Mouse (Mus musculus): Measurements from ENCODE around the gene Psenen. TPM values are rescaled to one million over a fixed set of nuclear protein-coding genes. Genes with fewer than 3 reads are reported as not detected.

Gene Psenen
- polyA plus RNA-seq, 1 experiment from 2014 or later = 104 TPM

- Histone ChIP-seq H3K27me3 (ENCODE audit: insufficient read depth, low read length) (no peaks in the 10 kb centered on the region), H3K9ac (peak overlapping the region; percentile 65), H3K36me3 (ENCODE audit: insufficient read depth) (peaks cover 32% of the 10 kb centered on the region), H3K27ac (ENCODE audit: low read depth) (peak overlapping the region; percentile 67; the same call in 1 of the 2 replicates), H3K4me3 (ENCODE audit: low read depth, low read length) (peak overlapping the region; percentile 79), H3K9me3 (ENCODE audit: low read depth, low read length) (no peaks in the 10 kb centered on the region), H3K4me1 (ENCODE audit: insufficient read depth) (0 out of 2 replicates have a peak, but pooled peaks cover 5% of the 10 kb centered on the region), H3K4me2 (peak overlapping the region; percentile 79)
- 2% methylated on average over 27 of the region's 27 CpGs for WGBS
- TF ChIP-seq CTCF (IDR thresholded peaks at IDR 0.05; ENCODE audit: low read depth) = no peak
- 0 out of 2 replicates have a peak, but pooled peaks have one; percentile 13 for ATAC-seq (ENCODE audit: insufficient read depth)
- DNase-seq = no peak
Measured at GRCm38 (mm10) chr7:30562526-30563116, 806 bp downstream of the Psenen start.

DNA sequence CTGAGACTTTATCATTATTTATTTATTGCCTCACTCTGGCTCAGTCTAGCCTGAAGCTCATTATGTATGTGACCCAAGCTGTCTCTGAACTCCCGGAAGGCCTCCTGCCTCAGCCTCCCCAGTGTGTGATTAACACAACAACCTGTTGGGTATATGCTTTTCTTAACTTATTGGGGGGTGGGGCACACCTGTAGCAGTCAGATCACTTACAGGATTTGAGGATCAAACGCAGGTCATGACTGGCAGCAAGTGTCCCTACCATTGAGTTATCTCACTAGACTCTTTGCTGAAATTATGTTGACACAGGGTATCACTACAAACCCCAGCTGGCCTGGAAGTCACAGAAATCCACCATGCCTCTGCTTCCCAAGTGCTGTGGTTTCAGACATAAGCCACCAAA lies 3.1 kb downstream of the Psenen start:
- H3K36me3 ChIP-seq (ENCODE audit: insufficient read depth) = peaks cover 30% of the 10 kb centered on the region
- H3K9ac ChIP-seq = no peak overlapping the region
- H3K27ac ChIP-seq (ENCODE audit: low read depth) = peak overlapping the region; percentile 60; the same call in 1 of the 2 replicates
- no peak for TF ChIP-seq CTCF (IDR thresholded peaks at IDR 0.05; ENCODE audit: low read depth)
- no peaks in the 10 kb centered on the region for H3K9me3 ChIP-seq (ENCODE audit: low read depth, low read length)
- DNase-seq (no peak), ATAC-seq (ENCODE audit: insufficient read depth) (no peak)
- 50% methylated on average over 2 of the region's 2 CpGs for WGBS
- H3K4me3 ChIP-seq (ENCODE audit: low read depth, low read length) = peak overlapping the region; percentile 64; the same call in 1 of the 2 replicates
- no peaks in the 10 kb centered on the region for H3K27me3 ChIP-seq (ENCODE audit: insufficient read depth, low read length)
- H3K4me2 ChIP-seq = peak overlapping the region; percentile 95
- H3K4me1 ChIP-seq (ENCODE audit: insufficient read depth) = 0 out of 2 replicates have a peak, but pooled peaks cover 5% of the 10 kb centered on the region

GRCm38 (mm10) chr7:30559443-30559954 lies 3.9 kb downstream of the Psenen start, which contains the start of gene Lin37:
TSS of gene Lin37 (minus strand) at chr7:30559838.
- H3K27me3 ChIP-seq (ENCODE audit: insufficient read depth, low read length) = no peaks in the 10 kb centered on the region
- under 1% methylated on average over 20 of the region's 20 CpGs for WGBS
- H3K9ac ChIP-seq = peak within 1 kb of the TSS; percentile 75
- H3K4me2 ChIP-seq = peak within 1 kb of the TSS; percentile 95
- no peak for TF ChIP-seq CTCF (IDR thresholded peaks at IDR 0.05; ENCODE audit: low read depth)
- ATAC-seq (ENCODE audit: insufficient read depth) (peak; percentile 80), DNase-seq (peak; percentile 98)
- 0 out of 2 replicates have a peak, but pooled peaks cover 5% of the 10 kb centered on the region for H3K4me1 ChIP-seq (ENCODE audit: insufficient read depth)
- peak within 1 kb of the TSS; percentile 60; the same call in 1 of the 2 replicates for H3K27ac ChIP-seq (ENCODE audit: low read depth)
- H3K4me3 ChIP-seq (ENCODE audit: low read depth, low read length) = peak within 1 kb of the TSS; percentile 64
- no peaks in the 10 kb centered on the region for H3K9me3 ChIP-seq (ENCODE audit: low read depth, low read length)
- H3K36me3 ChIP-seq (ENCODE audit: insufficient read depth) = peaks cover 30% of the 10 kb centered on the region

- DNase-seq (no peak), ATAC-seq (ENCODE audit: insufficient read depth) (no peak)
- Histone ChIP-seq H3K4me1 (ENCODE audit: insufficient read depth) (peaks cover 5% of the 10 kb centered on the region; the same call in 1 of the 2 replicates), H3K27ac (ENCODE audit: low read depth) (peak overlapping the region; percentile 16; the same call in 1 of the 2 replicates), H3K4me2 (peak overlapping the region; percentile 95), H3K36me3 (ENCODE audit: insufficient read depth) (peaks cover 31% of the 10 kb centered on the region), H3K27me3 (ENCODE audit: insufficient read depth, low read length) (no peaks in the 10 kb centered on the region), H3K9me3 (ENCODE audit: low read depth, low read length) (no peaks in the 10 kb centered on the region), H3K4me3 (ENCODE audit: low read depth, low read length) (peak overlapping the region; percentile 64), H3K9ac (peak overlapping the region; percentile 75)
- TF ChIP-seq CTCF (IDR thresholded peaks at IDR 0.05; ENCODE audit: low read depth) = no peak
- WGBS = 15% methylated on average over 12 of the region's 12 CpGs
Measured at GRCm38 (mm10) chr7:30558656-30559442, 4.6 kb downstream of the Psenen start.

GRCm38 (mm10) chr7:30557901-30558514 lies 5.4 kb downstream of the Psenen start:
- no peak for ATAC-seq (ENCODE audit: insufficient read depth)
- Histone ChIP-seq H3K4me3 (ENCODE audit: low read depth, low read length) (peak overlapping the region; percentile 64), H3K9me3 (ENCODE audit: low read depth, low read length) (no peaks in the 10 kb centered on the region), H3K9ac (no peak overlapping the region; the same call in 1 of the 2 replicates), H3K27me3 (ENCODE audit: insufficient read depth, low read length) (no peaks in the 10 kb centered on the region), H3K27ac (ENCODE audit: low read depth) (no peak overlapping the region), H3K4me2 (peak overlapping the region; percentile 95), H3K4me1 (ENCODE audit: insufficient read depth) (peaks cover 12% of the 10 kb centered on the region; the same call in 1 of the 2 replicates), H3K36me3 (ENCODE audit: insufficient read depth) (peaks cover 31% of the 10 kb centered on the region)
- DNase-seq = no peak
- whole genome bisulfite sequencing = 90% methylated on average over 13 of the region's 13 CpGs
- no peak for TF ChIP-seq CTCF (IDR thresholded peaks at IDR 0.05; ENCODE audit: low read depth)

GRCm38 (mm10) chr7:30556894-30557536 lies 6.4 kb downstream of the Psenen start:
- Histone ChIP-seq H3K4me3 (ENCODE audit: low read depth, low read length) (no peak overlapping the region), H3K27ac (ENCODE audit: low read depth) (no peak overlapping the region), H3K36me3 (ENCODE audit: insufficient read depth) (peaks cover 31% of the 10 kb centered on the region), H3K9ac (no peak overlapping the region), H3K4me1 (ENCODE audit: insufficient read depth) (peaks cover 12% of the 10 kb centered on the region; the same call in 1 of the 2 replicates), H3K9me3 (ENCODE audit: low read depth, low read length) (no peaks in the 10 kb centered on the region), H3K4me2 (no peak overlapping the region), H3K27me3 (ENCODE audit: insufficient read depth, low read length) (no peaks in the 10 kb centered on the region)
- TF ChIP-seq CTCF (IDR thresholded peaks at IDR 0.05; ENCODE audit: low read depth) = no peak
- WGBS = 92% methylated on average over 18 of the region's 18 CpGs
- DNase-seq (peak; percentile 14), ATAC-seq (ENCODE audit: insufficient read depth) (no peak)

All from lung, embryonic 14.5 days (tissue).